Mouse (Mus musculus) thymus, adult 2 months (tissue): Measurements from ENCODE around the gene Dio1. TPM values are rescaled to one million over a fixed set of nuclear protein-coding genes. Genes with fewer than 3 reads are reported as not detected.

Experiments used
- DNase-seq: peaks from one replicate; pipeline ENCODE4 v3.0.0; 2021
- H3K27ac ChIP-seq: fragments of 200-500 bp; 2 replicates; pipeline ENCODE4 v1.5.1; 2012; ENCODE audit warnings: low read length, control low read depth; ENCODE audit not compliant: control insufficient read depth, insufficient read depth
- H3K27me3 ChIP-seq: fragments of 200-500 bp; 2 replicates; pipeline ENCODE4 v1.6.1; 2012; ENCODE audit warnings: mild to moderate bottlenecking, low read length, moderate library complexity, mixed read lengths; ENCODE audit not compliant: control insufficient read depth, insufficient read depth
- H3K36me3 ChIP-seq: fragments of 200-500 bp; 2 replicates; pipeline ENCODE4 v1.6.1; 2012; ENCODE audit warnings: mild to moderate bottlenecking, low read length, moderate library complexity; ENCODE audit not compliant: control insufficient read depth, insufficient read depth
- H3K4me1 ChIP-seq: fragments of 200-500 bp; replicated peaks from 2 replicates; pipeline ENCODE4 v1.6.1; 2012; ENCODE audit warnings: low read length; ENCODE audit not compliant: control insufficient read depth, insufficient read depth
- H3K4me3 ChIP-seq: fragments of 200-500 bp; 2 replicates; pipeline ENCODE4 v1.5.1; 2012; ENCODE audit warnings: mild to moderate bottlenecking, low read length, control low read depth, moderate library complexity; ENCODE audit not compliant: control insufficient read depth, insufficient read depth
- CTCF ChIP-seq: fragments of 200-500 bp; IDR thresholded peaks from 2 replicates; pipeline ENCODE4 v1.5.1; 2012; ENCODE audit warnings: mild to moderate bottlenecking, control low read depth, low read length, moderate library complexity, borderline replicate concordance; ENCODE audit not compliant: control insufficient read depth, poor library complexity, insufficient read depth; ENCODE audit errors: extremely low read depth
- POLR2A ChIP-seq: fragments of 200-500 bp; IDR thresholded peaks from 2 replicates; pipeline ENCODE4 v1.6.1; 2012; ENCODE audit warnings: mild to moderate bottlenecking, low read length, control low read depth, moderate library complexity; ENCODE audit not compliant: control insufficient read depth, poor library complexity, insufficient read depth; ENCODE audit errors: extremely low read depth
- WGBS: fragments of 180-500 bp; shearing (Covaris S2); methylation state at CpG from one replicate; pipeline ENCODE4 v1.1.7; 2018; 5-methylcytosine and 5-hydroxymethylcytosine counted together
- polyA plus RNA-seq: library from polyadenylated mRNA; depleted of rRNA; stranded (reverse); fragments of >200 nt; gene quantifications from 2 replicates; pipeline ENCODE4 v1.2.3, GENCODE M21; 2012; rRNA removed

Dio1 gene
- polyA plus RNA-seq: 9.3 and 9.7 TPM in 2 replicates

GRCm38 (mm10) chr4:107306966-107307365 lies at the start of gene Dio1:
Gene Dio1, minus strand, starts transcription at chr4:107307169.
- Histone ChIP-seq H3K4me1 (peaks cover 25% of the 10 kb centered on the region), H3K36me3 (no peaks in the 10 kb centered on the region), H3K27me3 (no peaks in the 10 kb centered on the region), H3K4me3 (no peak within 1 kb of the TSS), H3K27ac (no peak within 1 kb of the TSS)
- 83% methylated on average over 6 of the region's 6 CpGs for WGBS
- DNase-seq: no peak
- TF ChIP-seq CTCF (no peak), POLR2A (no peak)

- WGBS: 91% methylated on average over 4 of the region's 4 CpGs
- Histone ChIP-seq H3K4me3 (no peak overlapping the region), H3K27me3 (no peaks in the 10 kb centered on the region), H3K4me1 (no peaks in the 10 kb centered on the region), H3K36me3 (peaks cover 4% of the 10 kb centered on the region; the same call in 1 of the 2 replicates), H3K27ac (no peak overlapping the region)
- TF ChIP-seq POLR2A: no peak
- no peak for TF ChIP-seq CTCF
- no peak for DNase-seq
These were observed 47.6 kb upstream of the Dio1 start for GRCm38 (mm10) chr4:107354543-107354942.

- DNase-seq: no peak
- no peak overlapping the region for H3K27ac ChIP-seq
- no peaks in the 10 kb centered on the region for H3K27me3 ChIP-seq
- WGBS: 96% methylated on average over 5 of the region's 5 CpGs
- H3K36me3 ChIP-seq: peaks cover 4% of the 10 kb centered on the region; the same call in 1 of the 2 replicates
- H3K4me3 ChIP-seq: no peak overlapping the region
- no peak for TF ChIP-seq POLR2A
- no peak for TF ChIP-seq CTCF
- H3K4me1 ChIP-seq: no peaks in the 10 kb centered on the region
These were observed 47.2 kb upstream of the Dio1 start for GRCm38 (mm10) chr4:107354126-107354525.

GRCm38 (mm10) chr4:107353612-107354011 lies 46.6 kb upstream of the Dio1 start:
- Histone ChIP-seq H3K27me3 (no peaks in the 10 kb centered on the region), H3K4me1 (no peaks in the 10 kb centered on the region), H3K36me3 (peaks cover 4% of the 10 kb centered on the region; the same call in 1 of the 2 replicates), H3K27ac (no peak overlapping the region), H3K4me3 (no peak overlapping the region)
- DNase-seq: no peak
- WGBS: 94% methylated on average over 3 of the region's 3 CpGs
- TF ChIP-seq CTCF: no peak
- no peak for TF ChIP-seq POLR2A

- no peak overlapping the region for H3K4me3 ChIP-seq
- no peaks in the 10 kb centered on the region for H3K27me3 ChIP-seq
- TF ChIP-seq POLR2A (no peak), CTCF (no peak)
- H3K4me1 ChIP-seq: no peaks in the 10 kb centered on the region
- H3K27ac ChIP-seq: no peak overlapping the region
- no peak for DNase-seq
- H3K36me3 ChIP-seq: peaks cover 13% of the 10 kb centered on the region; the same call in 1 of the 2 replicates
These were observed 44.4 kb upstream of the Dio1 start for GRCm38 (mm10) chr4:107351368-107351767.

- no peak for TF ChIP-seq POLR2A
- TF ChIP-seq CTCF: no peak
- Histone ChIP-seq H3K4me1 (no peaks in the 10 kb centered on the region), H3K27ac (no peak overlapping the region), H3K4me3 (no peak overlapping the region), H3K36me3 (peaks cover 20% of the 10 kb centered on the region), H3K27me3 (no peaks in the 10 kb centered on the region)
- DNase-seq: peak; percentile 40
- 87% methylated on average over 8 of the region's 8 CpGs for WGBS
These were observed 42.5 kb upstream of the Dio1 start for GRCm38 (mm10) chr4:107349311-107350008.
